Mouse (Mus musculus) kidney, postnatal 0 days (tissue): ENCODE results near the gene Grasp. TPM values are rescaled to one million over a fixed set of nuclear protein-coding genes. Genes with fewer than 3 reads are reported as not detected.
A peak's percentile ranks its signal among the peaks of the same experiment; 100 is the strongest.

ENCODE experiments used
- ATAC-seq: fragments of 200-750 bp; cut with Nextera tagmentation; replicated peaks from 2 replicates; pipeline ENCODE4 v1.8.0; 2017; ENCODE audit warnings: low read depth, moderate number of reproducible peaks, moderate TSS enrichment, moderate library complexity; ENCODE audit not compliant: low FRiP score
- DNase-seq: peaks from one replicate; pipeline ENCODE4 v3.0.0-alpha.2; 2016; ENCODE audit warnings: low spot score
- H3K27ac ChIP-seq: fragments of 300-500 bp; sonication (generic); 2 replicates; pipeline ENCODE4 v1.5.1; 2014; ENCODE audit warnings: mild to moderate bottlenecking
- H3K27me3 ChIP-seq: fragments of 300-500 bp; sonication (generic); 2 replicates; pipeline ENCODE4 v1.6.1; 2014; ENCODE audit warnings: low read length, mixed read lengths; ENCODE audit not compliant: insufficient read depth
- H3K36me3 ChIP-seq: fragments of 300-500 bp; sonication (generic); 2 replicates; pipeline ENCODE4 v1.6.1; 2014; ENCODE audit warnings: low read length, mixed read lengths; ENCODE audit not compliant: insufficient read depth
- H3K4me1 ChIP-seq: fragments of 300-500 bp; sonication (generic); replicated peaks from 2 replicates; pipeline ENCODE4 v1.6.1; 2014; ENCODE audit warnings: antibody characterized with exemption, low read length, mixed read lengths; ENCODE audit not compliant: insufficient read depth
- H3K4me2 ChIP-seq: fragments of 300-500 bp; sonication (generic); 2 replicates; pipeline ENCODE4 v1.6.1; 2014; ENCODE audit warnings: mild to moderate bottlenecking, low read length, moderate library complexity, mixed read lengths
- H3K4me3 ChIP-seq: fragments of 300-500 bp; sonication (generic); replicated peaks from 2 replicates; pipeline ENCODE4 v1.5.1; 2014; ENCODE audit warnings: low read depth, low read length
- H3K9ac ChIP-seq: fragments of 300-500 bp; sonication (generic); 2 replicates; pipeline ENCODE4 v1.6.1; 2014; ENCODE audit warnings: low read depth, low read length
- H3K9me3 ChIP-seq: fragments of 300-500 bp; sonication (generic); replicated peaks from 2 replicates; pipeline ENCODE4 v1.6.1; 2016; ENCODE audit warnings: low read length, inconsistent platforms, mixed read lengths
- CTCF ChIP-seq: IDR thresholded peaks from 2 replicates; pipeline ENCODE4 v1.5.1; 2016; ENCODE audit warnings: antibody characterized with exemption, low read depth, mild to moderate bottlenecking, moderate library complexity
- WGBS: fragments of 180-500 bp; shearing (Covaris S2); extraction: QIAGEN DNeasy Blood & Tissue Kit; methylation state at CpG from one replicate; pipeline ENCODE4 v1.1.7; 2014; 5-methylcytosine and 5-hydroxymethylcytosine counted together
- polyA plus RNA-seq: library from polyadenylated mRNA; unstranded; fragments of >200 nt; fragmentation: Nextera tagmentation; extraction: Ambion mirVana; gene quantifications from 2 replicates; pipeline ENCODE4 v1.2.1, GENCODE M21; 2015

Gene Grasp
- polyA plus RNA-seq, 1 experiment from 2014 or later = 3.7 TPM

- H3K4me1 ChIP-seq = 0 out of 2 replicates have a peak, but pooled peaks cover 5% of the 10 kb centered on the region
- no peaks in the 10 kb centered on the region for H3K36me3 ChIP-seq
- peak; percentile 76 for DNase-seq
- H3K9me3 ChIP-seq = no peaks in the 10 kb centered on the region
- H3K27ac ChIP-seq = no peak within 1 kb of the TSS
- 1% methylated on average over 71 of the region's 82 CpGs for WGBS
- peak within 1 kb of the TSS; percentile 59 for H3K4me3 ChIP-seq
- H3K4me2 ChIP-seq = peak within 1 kb of the TSS; percentile 91
- TF ChIP-seq CTCF = no peak
- H3K9ac ChIP-seq = peak within 1 kb of the TSS; percentile 64
- peak; percentile 50 for ATAC-seq
- H3K27me3 ChIP-seq = no peaks in the 10 kb centered on the region
Observed at GRCm38 (mm10) chr15:101253886-101254795, 30.2 kb downstream of the Grasp start, which contains the start of gene Nr4a1. Gene Nr4a1, plus strand, starts transcription at chr15:101254269.

GRCm38 (mm10) chr15:101255842-101256462 is 32.0 kb downstream of the Grasp start:
- no peak for TF ChIP-seq CTCF
- no peak overlapping the region for H3K9ac ChIP-seq
- H3K4me3 ChIP-seq = no peak overlapping the region
- no peaks in the 10 kb centered on the region for H3K36me3 ChIP-seq
- H3K27me3 ChIP-seq = no peaks in the 10 kb centered on the region
- no peak for ATAC-seq
- no peak overlapping the region for H3K4me2 ChIP-seq
- WGBS = 84% methylated on average over 7 of the region's 7 CpGs
- H3K9me3 ChIP-seq = no peaks in the 10 kb centered on the region
- DNase-seq = no peak
- no peak overlapping the region for H3K27ac ChIP-seq
- peaks cover 10% of the 10 kb centered on the region for H3K4me1 ChIP-seq

DNA sequence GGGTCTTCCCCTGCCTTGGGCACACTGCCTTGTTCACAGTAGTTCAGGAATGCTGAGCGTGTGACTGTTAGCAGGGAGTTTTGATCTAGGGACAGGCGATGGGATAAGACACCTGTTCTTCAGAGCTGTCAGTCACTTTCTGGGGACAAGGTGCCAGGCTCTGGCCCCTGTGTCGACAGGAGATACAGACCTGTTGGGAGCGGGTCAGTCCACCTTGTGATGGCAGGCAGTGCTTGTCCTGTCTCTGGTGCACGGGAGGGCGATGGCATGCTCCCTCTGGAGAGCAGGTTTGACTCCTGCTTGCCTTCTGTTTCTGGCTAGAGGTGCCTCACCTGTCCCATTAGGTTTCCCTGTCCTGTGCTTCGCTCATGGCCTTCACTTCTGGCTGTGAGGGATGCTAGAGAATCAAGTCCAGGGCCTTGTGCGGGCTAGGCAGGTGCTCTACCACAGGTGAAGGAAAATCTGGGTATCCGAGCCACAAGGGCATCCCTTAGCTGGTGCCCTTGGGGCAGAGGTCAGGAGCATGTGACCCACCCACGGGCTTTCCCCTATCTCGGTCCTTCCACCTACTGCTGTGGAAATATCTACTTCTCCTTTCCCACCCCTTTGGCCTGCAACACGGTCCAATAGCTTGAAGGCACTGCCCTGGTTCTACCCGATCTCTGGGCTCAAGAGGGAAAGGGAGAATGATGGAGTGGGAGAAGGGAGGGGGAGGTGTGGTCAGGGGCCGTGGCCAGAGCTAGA is 32.6 kb downstream of the Grasp start:
- peaks cover 13% of the 10 kb centered on the region for H3K4me1 ChIP-seq
- no peak for TF ChIP-seq CTCF
- no peaks in the 10 kb centered on the region for H3K27me3 ChIP-seq
- no peak overlapping the region for H3K4me3 ChIP-seq
- H3K27ac ChIP-seq = no peak overlapping the region
- ATAC-seq (no peak), DNase-seq (no peak)
- no peaks in the 10 kb centered on the region for H3K36me3 ChIP-seq
- no peaks in the 10 kb centered on the region for H3K9me3 ChIP-seq
- H3K9ac ChIP-seq = no peak overlapping the region
- no peak overlapping the region for H3K4me2 ChIP-seq
- 69% methylated on average over 14 of the region's 14 CpGs for WGBS

GRCm38 (mm10) chr15:101258420-101258819 is 34.4 kb downstream of the Grasp start:
- Histone ChIP-seq H3K9me3 (no peaks in the 10 kb centered on the region), H3K27me3 (no peaks in the 10 kb centered on the region), H3K4me3 (no peak overlapping the region), H3K9ac (no peak overlapping the region), H3K36me3 (no peaks in the 10 kb centered on the region), H3K27ac (no peak overlapping the region), H3K4me1 (peaks cover 18% of the 10 kb centered on the region), H3K4me2 (no peak overlapping the region)
- DNase-seq (no peak), ATAC-seq (no peak)
- no peak for TF ChIP-seq CTCF
- WGBS = 82% methylated on average over 11 of the region's 11 CpGs

- Histone ChIP-seq H3K9ac (no peak overlapping the region), H3K4me1 (peaks cover 13% of the 10 kb centered on the region), H3K27ac (no peak overlapping the region), H3K36me3 (no peaks in the 10 kb centered on the region), H3K27me3 (no peaks in the 10 kb centered on the region), H3K9me3 (no peaks in the 10 kb centered on the region), H3K4me3 (no peak overlapping the region), H3K4me2 (no peak overlapping the region)
- TF ChIP-seq CTCF = no peak
- 85% methylated on average over 3 of the region's 3 CpGs for WGBS
- ATAC-seq = no peak
- DNase-seq = no peak
Observed at GRCm38 (mm10) chr15:101259922-101260321, 35.9 kb downstream of the Grasp start.

- Histone ChIP-seq H3K27ac (0 out of 2 replicates have a peak overlapping the region, but pooled peaks have one; percentile 26), H3K36me3 (no peaks in the 10 kb centered on the region), H3K9ac (no peak overlapping the region), H3K9me3 (no peaks in the 10 kb centered on the region), H3K4me2 (no peak overlapping the region), H3K27me3 (no peaks in the 10 kb centered on the region), H3K4me1 (peaks cover 13% of the 10 kb centered on the region), H3K4me3 (no peak overlapping the region)
- no peak for TF ChIP-seq CTCF
- no peak for ATAC-seq
- no peak for DNase-seq
- WGBS = 38% methylated on average over 10 of the region's 10 CpGs
Observed at GRCm38 (mm10) chr15:101260387-101260786, 36.4 kb downstream of the Grasp start.
